15 mouse cellular contexts compared by ENCODE assay signal in genomic region chr9:48728083-48728730, GRCm38 (mm10).
DNase-seq lines count a peak whose midpoint lies in the region; ATAC-seq and TF ChIP-seq lines count a peak whose summit lies in the region.
"Had no signal": no experiment of that assay in that cellular context is flagged by ENCODE, and none has a peak within 500 bp of the region (broad histone marks: within the 10 kb centered on the region; RNA-seq: fewer than 3 reads in every experiment).

No protein-coding gene starts in this region.

- peaks cover 1% of the 10 kb centered on the region; the same call in 1 of the 2 replicates for H3K79me2 ChIP-seq in heart, adult 2 months (replicated peaks; ENCODE audit: control insufficient read depth, insufficient read depth, low read length)

- TF ChIP-seq EP300 in heart, adult 2 months (IDR thresholded peaks at IDR 0.05; ENCODE audit: insufficient read depth, low read depth, low read length) = no peak

- intact Hi-C loops in heart, adult 2 months (cut with DNase I) = no loop called here

- no peak for TF ChIP-seq CTCF in heart, adult 2 months (IDR thresholded peaks at IDR 0.05)

- ATAC-seq in heart, embryonic 16.5 days (replicated peaks; ENCODE audit: extremely low read depth, insufficient read depth, low FRiP score) = no peak
- ATAC-seq in CD4-positive, CD25-positive, alpha-beta regulatory T cell, adult 4 months = no peak
- ATAC-seq: inflammation-experienced regulatory T-cells, adult 6 months had no signal

- H3K4me3 ChIP-seq in heart, adult 2 months = no peak overlapping the region
- no peak overlapping the region for H3K4me3 ChIP-seq in heart, embryonic 16.5 days (ENCODE audit: low read length)
- H3K4me3 ChIP-seq: neural tube, embryonic 12.5 days had no signal

- peak overlapping the region; percentile 55 for H3K9ac ChIP-seq in heart, adult 2 months (ENCODE audit: low read depth, low read length)
- H3K9ac ChIP-seq in heart, embryonic 16.5 days (ENCODE audit: low read length) = peak overlapping the region; percentile 59
- H3K9ac ChIP-seq: neural tube, embryonic 12.5 days had no signal

- peaks cover 64% of the 10 kb centered on the region for H3K4me1 ChIP-seq in heart, adult 2 months (ENCODE audit: control insufficient read depth, insufficient read depth, low read length)
- H3K4me1 ChIP-seq in heart, embryonic 16.5 days (ENCODE audit: control insufficient read depth, insufficient read depth, low read length) = peaks cover 51% of the 10 kb centered on the region

- peaks cover 45% of the 10 kb centered on the region for H3K36me3 ChIP-seq in heart, adult 2 months (ENCODE audit: control insufficient read depth, insufficient read depth, low read length)
- H3K36me3 ChIP-seq in heart, embryonic 16.5 days (ENCODE audit: control insufficient read depth, insufficient read depth) = no peaks in the 10 kb centered on the region
- H3K36me3 ChIP-seq: neural tube, embryonic 12.5 days had no signal

- no peak overlapping the region; the same call in 1 of the 2 replicates for H3K4me2 ChIP-seq in heart, embryonic 16.5 days (ENCODE audit: low read depth, low read length)
- H3K4me2 ChIP-seq: liver, embryonic 11.5 days; neural tube, embryonic 12.5 days had no signal

- peak in 1 of 2 experiments; percentile 38 for DNase-seq in heart, adult 2 months
- DNase-seq in heart, adult 11 months = no peak
- peak; percentile 25 for DNase-seq in lung, postnatal 10 days
- DNase-seq in lung, postnatal 36 days = no peak
- DNase-seq in c-Kit-positive CD71-positive TER-119-positive erythroid progenitor cells, embryonic 14.5 days (ENCODE audit: low spot score) = no peak
- DNase-seq: adrenal gland, postnatal 36 days; cerebellum, adult 11 months; lung, postnatal 14 days; midbrain, embryonic 14.5 days had no signal

- WGBS in heart, adult 2 months = 67% methylated on average over 10 of the region's 10 CpGs
- 35% methylated on average over 10 of the region's 10 CpGs for WGBS in heart, embryonic 16.5 days

- 0 out of 2 replicates have a peak, but pooled peaks have one; percentile 11 for TF ChIP-seq POLR2A in heart, adult 2 months (IDR thresholded peaks at IDR 0.05; ENCODE audit: insufficient read depth, low read depth, low read length)

- peak overlapping the region; percentile 97 for H3K27ac ChIP-seq in heart, adult 2 months
- peak overlapping the region; percentile 89 for H3K27ac ChIP-seq in heart, embryonic 16.5 days (ENCODE audit: low read length)
- H3K27ac ChIP-seq: kidney, postnatal 0 days; neural tube, embryonic 12.5 days had no signal

- no peaks in the 10 kb centered on the region for H3K27me3 ChIP-seq in heart, adult 2 months (ENCODE audit: control insufficient read depth, insufficient read depth, low read length)
- no peaks in the 10 kb centered on the region for H3K27me3 ChIP-seq in heart, embryonic 16.5 days (ENCODE audit: control insufficient read depth, insufficient read depth, low read length)
- H3K27me3 ChIP-seq: neural tube, embryonic 12.5 days had no signal

- H3K9me3 ChIP-seq in heart, embryonic 16.5 days (replicated peaks; ENCODE audit: control insufficient read depth, low read length) = no peaks in the 10 kb centered on the region
- H3K9me3 ChIP-seq: neural tube, embryonic 12.5 days had no signal
